Mouse (Mus musculus): Measurements from ENCODE around the gene Unk. TPM values are rescaled to one million over a fixed set of nuclear protein-coding genes. Genes with fewer than 3 reads are reported as not detected.

The Unk gene
- total RNA-seq, 2 experiments from 2014 or later = 8.4 to 9.0 TPM

DNA sequence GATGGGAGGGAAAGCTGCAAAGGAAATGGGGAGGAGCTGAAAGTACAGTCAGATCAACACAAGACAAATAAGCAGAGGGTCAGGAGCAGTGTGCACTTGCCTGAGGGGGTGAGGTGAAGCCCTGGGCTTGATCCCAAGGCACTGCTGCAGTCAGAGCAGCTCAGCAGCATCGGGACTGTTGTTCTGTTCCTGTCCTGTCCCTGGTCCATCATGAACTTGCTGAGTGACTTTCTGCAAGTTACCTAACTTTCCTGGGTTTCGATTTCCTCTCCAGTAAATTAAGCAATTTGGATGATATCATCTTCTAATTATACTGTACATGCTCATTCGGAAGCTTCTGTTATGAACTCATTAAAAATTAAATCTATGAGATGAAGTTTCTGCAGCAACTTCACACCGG lies 2.4 kb upstream of the Unk start, which contains the start of gene H3f3b:
H3f3b (minus strand) TSS at position 207 of the 400 bp plus-strand sequence.
- intact Hi-C loops (cut with DNase I) = no loop called here
- no peak for DNase-seq (ENCODE audit: low spot score)

- no peak for DNase-seq (ENCODE audit: low spot score)
- intact Hi-C loops (cut with DNase I) = no loop called here
Observed at GRCm38 (mm10) chr11:116028177-116028865, 1.8 kb upstream of the Unk start.

GRCm38 (mm10) chr11:116029086-116029865 lies 846 bp upstream of the Unk start:
- no peak for DNase-seq (ENCODE audit: low spot score)
- intact Hi-C loops (cut with DNase I) = no loop called here

GRCm38 (mm10) chr11:116030898-116031845 lies 1.1 kb downstream of the Unk start:
- intact Hi-C loops (cut with DNase I) = loop anchor here (5.0 kb wide), 2 partner anchors 46 to 101 kb away; partner anchors contain the start of genes Trim65 and Unc13d
- no peak for DNase-seq (ENCODE audit: low spot score)

DNA sequence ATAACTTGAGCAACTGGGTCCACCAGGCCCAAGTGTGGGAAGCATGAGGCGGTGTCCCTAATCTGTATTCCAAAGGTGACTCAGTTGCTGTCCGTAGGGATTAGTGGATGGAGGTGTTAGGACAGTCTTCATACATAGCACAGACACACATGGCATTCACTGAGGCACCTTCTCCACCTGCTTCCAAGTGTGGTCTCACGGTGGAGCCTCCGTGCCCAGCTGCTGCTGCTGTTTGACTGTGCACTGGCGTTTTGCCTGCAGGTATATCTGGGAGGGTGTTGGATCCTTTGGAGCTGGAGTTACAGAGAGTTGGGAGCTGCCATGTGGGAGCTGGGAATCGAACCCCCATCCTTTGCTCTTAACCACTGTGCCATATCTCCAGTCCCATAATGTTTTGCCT lies 4.5 kb downstream of the Unk start:
- intact Hi-C loops (cut with DNase I) = loop anchor here (5.0 kb wide), 2 partner anchors 43 to 98 kb away; partner anchors contain the start of genes Trim65 and Unc13d
- DNase-seq (ENCODE audit: low spot score) = no peak

- intact Hi-C loops (cut with DNase I) = no loop called here
Observed at GRCm38 (mm10) chr11:116036671-116037070, 6.5 kb downstream of the Unk start.

GRCm38 (mm10) chr11:116037826-116038225 lies 7.7 kb downstream of the Unk start:
- intact Hi-C loops (cut with DNase I) = no loop called here
- DNase-seq (ENCODE audit: low spot score) = no peak

More at GRCm38 (mm10) chr11:116036671-116037070, 6.5 kb downstream of the Unk start:
- no peak for DNase-seq (ENCODE audit: low spot score)

- DNase-seq (ENCODE audit: low spot score) = no peak
- intact Hi-C loops (cut with DNase I) = loop anchor here (5.0 kb wide), 1 partner anchor 42 kb away; no protein-coding TSS in a partner anchor
Observed at GRCm38 (mm10) chr11:116040593-116040992, 10.5 kb downstream of the Unk start.

- intact Hi-C loops (cut with DNase I) = loop anchor here (5.0 kb wide), 1 partner anchor 40 kb away; no protein-coding TSS in a partner anchor
- DNase-seq (ENCODE audit: low spot score) = no peak
Observed at GRCm38 (mm10) chr11:116041833-116042232, 11.7 kb downstream of the Unk start.

- intact Hi-C loops (cut with DNase I) = loop anchor here (5.0 kb wide), 1 partner anchor 40 kb away; no protein-coding TSS in a partner anchor
Observed at GRCm38 (mm10) chr11:116042372-116043138, 12.4 kb downstream of the Unk start.

DNA sequence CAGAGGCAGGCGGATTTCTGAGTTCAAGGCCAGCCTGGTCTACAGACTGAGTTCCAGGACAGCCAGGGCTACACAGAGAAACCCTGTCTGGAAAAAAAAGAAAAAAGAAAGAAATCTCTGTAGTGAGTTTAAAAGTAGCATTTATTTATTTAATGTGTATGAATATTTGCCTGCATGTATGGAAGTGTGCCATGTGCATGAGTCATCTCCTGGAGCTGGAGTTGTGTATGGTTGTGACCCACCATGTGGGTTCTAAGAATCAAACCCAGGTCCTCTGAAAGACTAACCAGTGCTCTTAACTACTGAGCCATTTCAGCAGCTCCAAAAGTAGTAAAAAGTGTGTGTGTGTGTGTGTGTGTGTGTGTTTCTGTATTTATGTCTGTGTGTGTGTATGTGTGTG lies 13.2 kb downstream of the Unk start:
- intact Hi-C loops (cut with DNase I) = loop anchor here (5.0 kb wide), 1 partner anchor 39 kb away; no protein-coding TSS in a partner anchor
- no peak for DNase-seq (ENCODE audit: low spot score)

More at GRCm38 (mm10) chr11:116042372-116043138, 12.4 kb downstream of the Unk start:
- no peak for DNase-seq (ENCODE audit: low spot score)

DNA sequence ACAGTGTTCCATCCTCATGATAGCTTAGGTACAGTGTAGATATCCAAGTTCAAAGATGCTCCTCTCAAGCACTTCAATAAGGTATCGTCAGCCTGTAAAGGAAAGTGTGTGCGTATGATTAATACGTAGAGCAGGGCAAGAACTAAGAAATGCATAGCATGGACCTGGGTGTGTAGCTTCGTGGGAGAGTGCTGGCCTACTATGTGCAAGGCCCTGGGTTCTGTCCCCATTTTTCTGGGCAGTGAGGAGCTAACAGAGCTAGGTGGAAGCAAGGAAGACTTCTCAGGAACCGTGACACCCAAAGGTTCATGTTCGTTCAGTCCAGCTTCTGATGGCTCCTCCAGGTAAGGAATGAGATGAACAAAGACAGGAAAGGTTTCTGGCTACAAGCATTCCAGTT lies 15.1 kb downstream of the Unk start:
- DNase-seq (ENCODE audit: low spot score) = no peak
- intact Hi-C loops (cut with DNase I) = no loop called here

DNA sequence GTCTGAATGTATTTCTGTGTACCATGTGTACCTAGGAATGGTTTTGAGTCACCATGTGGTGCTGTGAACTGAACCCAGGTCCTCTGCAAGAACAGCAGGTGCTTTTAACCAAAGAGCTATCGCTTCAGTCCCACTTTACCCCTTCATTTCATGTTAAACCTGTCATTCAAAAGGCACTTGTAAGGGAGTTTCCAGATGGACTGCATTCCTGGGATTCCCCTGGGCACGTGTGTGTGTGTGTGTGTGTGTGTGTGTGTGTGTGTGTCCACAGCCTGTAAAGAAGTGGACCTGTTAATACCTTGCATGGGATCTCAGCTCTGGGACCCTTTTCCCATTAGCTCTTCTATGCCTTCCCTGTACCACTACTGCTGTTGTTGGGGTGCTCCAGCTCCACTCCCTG lies 19.5 kb downstream of the Unk start:
- intact Hi-C loops (cut with DNase I) = no loop called here
- no peak for DNase-seq (ENCODE audit: low spot score)

DNA sequence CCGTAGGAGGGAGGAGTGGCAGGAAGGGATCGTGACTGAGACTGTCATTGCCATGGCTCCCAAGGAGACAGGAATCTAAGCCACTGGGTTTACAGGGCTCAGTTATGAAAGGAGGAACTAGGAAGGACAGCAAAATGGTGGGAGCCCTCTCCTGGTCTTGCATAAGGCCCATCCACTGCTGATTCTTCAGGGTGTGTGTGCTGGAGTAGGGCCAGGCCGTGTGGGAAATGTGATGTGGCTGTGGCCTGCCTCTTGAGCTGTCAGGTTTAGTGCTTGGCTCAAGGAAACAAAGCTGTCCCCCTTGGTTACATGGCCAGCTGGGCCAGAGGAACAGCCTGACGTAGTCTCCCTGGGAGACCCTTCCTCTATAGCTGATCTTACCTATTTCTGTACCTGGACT lies 20.1 kb downstream of the Unk start:
- DNase-seq (ENCODE audit: low spot score) = no peak
- intact Hi-C loops (cut with DNase I) = no loop called here

- no peak for DNase-seq (ENCODE audit: low spot score)
- intact Hi-C loops (cut with DNase I) = no loop called here
Observed at GRCm38 (mm10) chr11:116053510-116054229, 23.5 kb downstream of the Unk start.

DNA sequence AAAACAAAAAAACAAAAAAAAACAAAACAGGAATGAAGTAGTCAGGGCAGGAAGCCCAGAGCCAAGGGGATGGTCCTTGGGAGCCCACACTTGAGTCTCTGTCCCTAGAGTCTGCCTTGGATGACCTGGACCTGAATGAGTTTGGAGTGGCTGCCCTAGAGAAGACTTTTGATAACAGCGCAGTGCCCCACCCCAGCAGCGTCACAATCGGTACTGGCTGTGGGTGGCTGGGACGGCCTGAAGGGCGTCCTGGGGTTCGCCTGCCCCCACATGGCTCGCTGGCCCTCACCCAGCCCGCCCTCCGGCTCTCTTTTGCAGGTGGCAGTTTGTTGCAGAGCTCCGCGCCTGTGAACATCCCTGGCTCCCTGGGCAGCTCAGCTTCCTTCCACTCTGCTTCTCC lies 25.8 kb downstream of the Unk start:
- intact Hi-C loops (cut with DNase I) = no loop called here
- no peak for DNase-seq (ENCODE audit: low spot score)

- intact Hi-C loops (cut with DNase I) = no loop called here
- DNase-seq (ENCODE audit: low spot score) = no peak
Observed at GRCm38 (mm10) chr11:116057237-116057881, 27.2 kb downstream of the Unk start.
